Mouse (Mus musculus) cerebellum, adult 2 months (tissue): Measurements from ENCODE around the gene Adcyap1r1.

Source experiments
- CTCF ChIP-seq: fragments of 200-500 bp; IDR thresholded peaks from 2 replicates; pipeline ENCODE4 v1.5.1; 2011; ENCODE audit warnings: low read depth, mild to moderate bottlenecking, control low read depth, low read length, moderate library complexity, borderline replicate concordance; ENCODE audit not compliant: insufficient read depth
- POLR2A ChIP-seq: fragments of 200-500 bp; IDR thresholded peaks from 2 replicates; pipeline ENCODE4 v1.6.1; 2011; ENCODE audit warnings: low read length, control low read depth, borderline replicate concordance; ENCODE audit not compliant: insufficient read depth

DNA sequence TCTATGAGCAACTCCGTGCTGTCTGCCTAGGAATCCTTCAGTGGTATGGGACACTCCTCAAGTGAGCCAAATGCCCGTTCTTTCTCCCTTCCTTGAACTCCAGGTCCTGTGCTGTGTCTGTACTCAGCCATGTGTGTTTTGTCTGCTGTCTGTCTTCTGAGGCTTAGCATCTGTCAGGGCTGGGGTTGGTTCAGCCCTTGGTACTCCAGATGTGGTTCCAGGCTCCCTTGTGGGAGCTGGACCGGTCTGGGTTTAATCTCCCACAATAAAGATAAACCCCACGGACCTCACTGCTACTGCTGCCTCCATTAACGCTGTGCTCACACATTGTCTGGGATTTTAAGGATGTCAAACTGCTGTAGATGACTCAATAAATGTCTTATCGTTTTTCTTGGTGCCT lies 49.3 kb downstream of the Adcyap1r1 start:
- no peak for TF ChIP-seq CTCF
- TF ChIP-seq POLR2A: no peak
